Mouse (Mus musculus) limb, embryonic 12.5 days (tissue): ENCODE results near the gene Podn. TPM values are rescaled to one million over a fixed set of nuclear protein-coding genes. Genes with fewer than 3 reads are reported as not detected.

ENCODE experiments used
- ATAC-seq: fragments of 200-750 bp; cut with Nextera tagmentation; 2 replicates; pipeline ENCODE4 v1.8.0; 2017; ENCODE audit warnings: low read depth, moderate TSS enrichment; ENCODE audit not compliant: insufficient number of reproducible peaks, insufficient read depth, low FRiP score, low TSS enrichment
- H3K27ac ChIP-seq: fragments of 300-500 bp; sonication (generic); 2 replicates; pipeline ENCODE4 v1.5.1; 2016; ENCODE audit warnings: mild to moderate bottlenecking, moderate library complexity
- H3K27me3 ChIP-seq: fragments of 300-500 bp; sonication (generic); 2 replicates; pipeline ENCODE4 v1.6.1; 2016; ENCODE audit warnings: mild to moderate bottlenecking, moderate library complexity
- H3K36me3 ChIP-seq: fragments of 300-500 bp; sonication (generic); 2 replicates; pipeline ENCODE4 v1.6.1; 2016; ENCODE audit warnings: mild to moderate bottlenecking, moderate library complexity
- H3K4me1 ChIP-seq: fragments of 300-500 bp; sonication (generic); replicated peaks from 2 replicates; pipeline ENCODE4 v1.6.1; 2016
- H3K4me2 ChIP-seq: fragments of 300-500 bp; sonication (generic); 2 replicates; pipeline ENCODE4 v1.6.1; 2016; ENCODE audit warnings: mild to moderate bottlenecking, moderate library complexity
- H3K4me3 ChIP-seq: fragments of 300-500 bp; sonication (generic); replicated peaks from 2 replicates; pipeline ENCODE4 v1.5.1; 2016; ENCODE audit warnings: mild to moderate bottlenecking
- H3K9ac ChIP-seq: fragments of 300-500 bp; sonication (generic); replicated peaks from 2 replicates; pipeline ENCODE4 v1.6.1; 2016; ENCODE audit warnings: mild to moderate bottlenecking, moderate library complexity
- H3K9me3 ChIP-seq: fragments of 300-500 bp; sonication (generic); 2 replicates; pipeline ENCODE4 v1.6.1; 2016; ENCODE audit warnings: mild to moderate bottlenecking, moderate library complexity
- WGBS: fragments of 180-500 bp; shearing (Covaris S2); methylation state at CpG from one replicate; pipeline ENCODE4 v1.1.7; 2016; 5-methylcytosine and 5-hydroxymethylcytosine counted together
- polyA plus RNA-seq: library from polyadenylated mRNA; unstranded; fragments of >200 nt; fragmentation: Nextera tagmentation; extraction: Ambion mirVana; gene quantifications from 2 replicates; pipeline ENCODE4 v1.2.1, GENCODE M21; 2016

Podn gene
- polyA plus RNA-seq, 1 experiment from 2014 or later = 0.46 TPM

- Histone ChIP-seq H3K9me3 (no peaks in the 10 kb centered on the region), H3K27me3 (no peaks in the 10 kb centered on the region; the same call in 1 of the 2 replicates), H3K4me1 (peaks cover 20% of the 10 kb centered on the region), H3K4me3 (no peak overlapping the region), H3K27ac (no peak overlapping the region), H3K9ac (no peak overlapping the region), H3K36me3 (no peaks in the 10 kb centered on the region), H3K4me2 (peak overlapping the region; percentile 17; the same call in 1 of the 2 replicates)
- ATAC-seq = no peak
- WGBS = 52% methylated on average over 14 of the region's 14 CpGs
Measured at GRCm38 (mm10) chr4:108018961-108019921, 77.0 kb downstream of the Podn start.

- Histone ChIP-seq H3K4me3 (no peak overlapping the region), H3K4me2 (peak overlapping the region; percentile 17; the same call in 1 of the 2 replicates), H3K9ac (no peak overlapping the region), H3K27ac (no peak overlapping the region), H3K9me3 (no peaks in the 10 kb centered on the region), H3K27me3 (no peaks in the 10 kb centered on the region; the same call in 1 of the 2 replicates), H3K4me1 (peaks cover 20% of the 10 kb centered on the region), H3K36me3 (no peaks in the 10 kb centered on the region)
- 38% methylated on average over 10 of the region's 10 CpGs for WGBS
- ATAC-seq = no peak
Measured at GRCm38 (mm10) chr4:108018241-108018923, 77.9 kb downstream of the Podn start.

- H3K4me3 ChIP-seq = no peak overlapping the region
- no peaks in the 10 kb centered on the region for H3K36me3 ChIP-seq
- H3K27me3 ChIP-seq = no peaks in the 10 kb centered on the region; the same call in 1 of the 2 replicates
- no peak overlapping the region for H3K9ac ChIP-seq
- H3K4me1 ChIP-seq = peaks cover 20% of the 10 kb centered on the region
- WGBS = 69% methylated on average over 7 of the region's 7 CpGs
- no peak overlapping the region for H3K4me2 ChIP-seq
- ATAC-seq = no peak
- no peak overlapping the region for H3K27ac ChIP-seq
- no peaks in the 10 kb centered on the region for H3K9me3 ChIP-seq
Measured at GRCm38 (mm10) chr4:108017839-108018238, 78.4 kb downstream of the Podn start.

- no peaks in the 10 kb centered on the region for H3K36me3 ChIP-seq
- 89% methylated on average over 3 of the region's 3 CpGs for WGBS
- no peak overlapping the region for H3K4me2 ChIP-seq
- H3K27ac ChIP-seq = no peak overlapping the region
- no peak overlapping the region for H3K4me3 ChIP-seq
- H3K27me3 ChIP-seq = no peaks in the 10 kb centered on the region; the same call in 1 of the 2 replicates
- H3K9me3 ChIP-seq = no peaks in the 10 kb centered on the region
- no peak overlapping the region for H3K9ac ChIP-seq
- H3K4me1 ChIP-seq = peaks cover 25% of the 10 kb centered on the region
- no peak for ATAC-seq
Measured at GRCm38 (mm10) chr4:108016321-108016720, 79.9 kb downstream of the Podn start.

- H3K27ac ChIP-seq = no peak overlapping the region
- no peak for ATAC-seq
- H3K4me1 ChIP-seq = peaks cover 25% of the 10 kb centered on the region
- no peaks in the 10 kb centered on the region for H3K9me3 ChIP-seq
- H3K4me2 ChIP-seq = no peak overlapping the region
- no peaks in the 10 kb centered on the region for H3K36me3 ChIP-seq
- no peaks in the 10 kb centered on the region; the same call in 1 of the 2 replicates for H3K27me3 ChIP-seq
- no peak overlapping the region for H3K9ac ChIP-seq
- 68% methylated on average over 14 of the region's 14 CpGs for WGBS
- H3K4me3 ChIP-seq = no peak overlapping the region
Measured at GRCm38 (mm10) chr4:108015067-108015765, 81.0 kb downstream of the Podn start.

GRCm38 (mm10) chr4:108014466-108014865 is 81.8 kb downstream of the Podn start:
- Histone ChIP-seq H3K4me2 (no peak overlapping the region), H3K9me3 (no peaks in the 10 kb centered on the region), H3K27ac (no peak overlapping the region), H3K4me1 (peaks cover 25% of the 10 kb centered on the region), H3K4me3 (no peak overlapping the region), H3K36me3 (no peaks in the 10 kb centered on the region), H3K9ac (no peak overlapping the region), H3K27me3 (no peaks in the 10 kb centered on the region; the same call in 1 of the 2 replicates)
- ATAC-seq = no peak
- 57% methylated on average over 2 of the region's 2 CpGs for WGBS

- ATAC-seq = no peak
- WGBS = 70% methylated on average over 8 of the region's 8 CpGs
- Histone ChIP-seq H3K9ac (no peak overlapping the region), H3K4me1 (peaks cover 5% of the 10 kb centered on the region; the same call in 1 of the 2 replicates), H3K4me3 (no peak overlapping the region), H3K4me2 (no peak overlapping the region), H3K36me3 (no peaks in the 10 kb centered on the region), H3K9me3 (no peaks in the 10 kb centered on the region), H3K27ac (no peak overlapping the region), H3K27me3 (0 out of 2 replicates have a peak, but pooled peaks cover 3% of the 10 kb centered on the region)
Measured at GRCm38 (mm10) chr4:108008541-108008940, 87.7 kb downstream of the Podn start.

GRCm38 (mm10) chr4:108007532-108008103 is 88.6 kb downstream of the Podn start:
- peaks cover 5% of the 10 kb centered on the region; the same call in 1 of the 2 replicates for H3K4me1 ChIP-seq
- no peaks in the 10 kb centered on the region for H3K9me3 ChIP-seq
- ATAC-seq = no peak
- H3K27ac ChIP-seq = no peak overlapping the region
- 76% methylated on average over 7 of the region's 7 CpGs for WGBS
- H3K4me3 ChIP-seq = no peak overlapping the region
- no peak overlapping the region for H3K4me2 ChIP-seq
- no peaks in the 10 kb centered on the region for H3K36me3 ChIP-seq
- H3K27me3 ChIP-seq = 0 out of 2 replicates have a peak, but pooled peaks cover 3% of the 10 kb centered on the region
- H3K9ac ChIP-seq = no peak overlapping the region

GRCm38 (mm10) chr4:108005328-108005727 is 90.9 kb downstream of the Podn start:
- Histone ChIP-seq H3K4me2 (no peak overlapping the region), H3K9ac (no peak overlapping the region), H3K4me3 (no peak overlapping the region), H3K4me1 (no peaks in the 10 kb centered on the region), H3K36me3 (no peaks in the 10 kb centered on the region), H3K27ac (no peak overlapping the region), H3K27me3 (0 out of 2 replicates have a peak, but pooled peaks cover 3% of the 10 kb centered on the region), H3K9me3 (no peaks in the 10 kb centered on the region)
- 77% methylated on average over 7 of the region's 7 CpGs for WGBS
- no peak for ATAC-seq

- 74% methylated on average over 1 of the region's 1 CpGs for WGBS
- Histone ChIP-seq H3K4me1 (peaks cover 8% of the 10 kb centered on the region), H3K4me2 (no peak overlapping the region), H3K27me3 (no peaks in the 10 kb centered on the region), H3K4me3 (no peak overlapping the region), H3K27ac (no peak overlapping the region), H3K36me3 (no peaks in the 10 kb centered on the region), H3K9me3 (no peaks in the 10 kb centered on the region), H3K9ac (no peak overlapping the region)
- no peak for ATAC-seq
Measured at GRCm38 (mm10) chr4:107999380-107999779, 96.9 kb downstream of the Podn start.
